Mouse (Mus musculus): Measurements from ENCODE around the gene Hikeshi. TPM values are rescaled to one million over a fixed set of nuclear protein-coding genes. Genes with fewer than 3 reads are reported as not detected.

Hikeshi gene
- total and polyA plus RNA-seq, 2 experiments from 2014 or later: 80.0 to 163 TPM

- Histone ChIP-seq H3K4me3 (ENCODE audit: low read depth, low read length) (no peak overlapping the region), H3K4me1 (ENCODE audit: insufficient read depth) (no peaks in the 10 kb centered on the region), H3K9me3 (ENCODE audit: low read length) (no peaks in the 10 kb centered on the region), H3K4me2 (ENCODE audit: low read depth) (no peak overlapping the region), H3K27ac (ENCODE audit: low read depth, low read length) (no peak overlapping the region), H3K27me3 (ENCODE audit: insufficient read depth, low read length) (no peaks in the 10 kb centered on the region), H3K9ac (no peak overlapping the region), H3K36me3 (ENCODE audit: insufficient read depth) (peaks cover 4% of the 10 kb centered on the region; the same call in 1 of the 2 replicates)
- no peak for TF ChIP-seq CTCF (IDR thresholded peaks at IDR 0.05; ENCODE audit: low read depth)
- peak; percentile 31 for DNase-seq
- whole genome bisulfite sequencing: 68% methylated on average over 3 of the region's 3 CpGs
- ATAC-seq: peak; percentile 61; the same call in 1 of the 2 replicates
Measured at GRCm38 (mm10) chr7:89913432-89914158, 27.4 kb downstream of the Hikeshi start.

DNA sequence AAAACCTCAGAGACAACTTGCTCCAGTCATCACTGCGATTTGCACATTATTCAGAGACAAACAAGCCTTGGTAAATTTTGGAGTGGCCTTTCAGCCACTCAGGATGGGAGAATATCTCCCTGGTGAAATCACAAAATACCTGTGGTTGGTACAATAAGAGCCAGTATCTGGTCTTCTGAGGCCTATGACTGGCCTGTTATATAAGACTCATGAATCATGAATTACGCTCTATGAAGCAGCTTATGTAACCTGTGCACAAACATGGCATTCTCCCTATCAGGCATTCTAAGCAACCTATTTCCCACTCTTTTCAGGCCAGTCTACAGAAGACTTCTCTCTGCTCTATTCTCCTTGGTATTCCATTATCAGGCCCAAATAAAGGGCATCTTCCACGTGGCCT lies 28.6 kb downstream of the Hikeshi start:
- no peaks in the 10 kb centered on the region for H3K27me3 ChIP-seq (ENCODE audit: insufficient read depth, low read length)
- H3K9me3 ChIP-seq (ENCODE audit: low read length): no peaks in the 10 kb centered on the region
- no peak overlapping the region for H3K27ac ChIP-seq (ENCODE audit: low read depth, low read length)
- DNase-seq (no peak), ATAC-seq (no peak)
- 93% methylated on average over 3 of the region's 3 CpGs for WGBS
- no peak overlapping the region for H3K9ac ChIP-seq
- TF ChIP-seq CTCF (IDR thresholded peaks at IDR 0.05; ENCODE audit: low read depth): no peak
- no peak overlapping the region for H3K4me2 ChIP-seq (ENCODE audit: low read depth)
- no peak overlapping the region for H3K4me3 ChIP-seq (ENCODE audit: low read depth, low read length)
- H3K36me3 ChIP-seq (ENCODE audit: insufficient read depth): peaks cover 4% of the 10 kb centered on the region; the same call in 1 of the 2 replicates
- no peaks in the 10 kb centered on the region for H3K4me1 ChIP-seq (ENCODE audit: insufficient read depth)

DNA sequence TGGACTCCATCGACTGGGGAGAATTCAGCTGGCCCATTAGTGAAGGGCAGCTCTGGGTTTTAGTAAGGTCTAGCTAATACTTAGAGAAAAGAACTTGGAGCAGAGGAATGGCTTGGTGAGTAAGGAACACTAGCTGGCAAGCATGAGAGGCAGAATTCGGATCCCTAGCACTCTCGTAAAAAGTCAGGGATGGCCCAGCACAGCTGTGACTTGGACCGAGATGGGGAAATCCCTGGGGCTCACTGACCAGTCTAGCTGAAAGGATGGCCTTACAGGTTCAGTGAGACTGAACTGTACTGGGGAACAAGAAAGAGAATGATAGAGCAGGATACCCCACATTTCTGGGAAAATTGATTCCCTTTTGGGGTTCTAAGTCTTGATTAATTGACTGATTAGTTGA lies 31.3 kb downstream of the Hikeshi start:
- no peak overlapping the region for H3K4me3 ChIP-seq (ENCODE audit: low read depth, low read length)
- 84% methylated on average over 4 of the region's 4 CpGs for WGBS
- H3K27ac ChIP-seq (ENCODE audit: low read depth, low read length): no peak overlapping the region
- H3K9ac ChIP-seq: no peak overlapping the region
- no peaks in the 10 kb centered on the region for H3K27me3 ChIP-seq (ENCODE audit: insufficient read depth, low read length)
- H3K4me1 ChIP-seq (ENCODE audit: insufficient read depth): no peaks in the 10 kb centered on the region
- no peak for DNase-seq
- ATAC-seq: no peak
- no peaks in the 10 kb centered on the region for H3K9me3 ChIP-seq (ENCODE audit: low read length)
- H3K36me3 ChIP-seq (ENCODE audit: insufficient read depth): 0 out of 2 replicates have a peak, but pooled peaks cover 3% of the 10 kb centered on the region
- H3K4me2 ChIP-seq (ENCODE audit: low read depth): no peak overlapping the region
- TF ChIP-seq CTCF (IDR thresholded peaks at IDR 0.05; ENCODE audit: low read depth): no peak

DNA sequence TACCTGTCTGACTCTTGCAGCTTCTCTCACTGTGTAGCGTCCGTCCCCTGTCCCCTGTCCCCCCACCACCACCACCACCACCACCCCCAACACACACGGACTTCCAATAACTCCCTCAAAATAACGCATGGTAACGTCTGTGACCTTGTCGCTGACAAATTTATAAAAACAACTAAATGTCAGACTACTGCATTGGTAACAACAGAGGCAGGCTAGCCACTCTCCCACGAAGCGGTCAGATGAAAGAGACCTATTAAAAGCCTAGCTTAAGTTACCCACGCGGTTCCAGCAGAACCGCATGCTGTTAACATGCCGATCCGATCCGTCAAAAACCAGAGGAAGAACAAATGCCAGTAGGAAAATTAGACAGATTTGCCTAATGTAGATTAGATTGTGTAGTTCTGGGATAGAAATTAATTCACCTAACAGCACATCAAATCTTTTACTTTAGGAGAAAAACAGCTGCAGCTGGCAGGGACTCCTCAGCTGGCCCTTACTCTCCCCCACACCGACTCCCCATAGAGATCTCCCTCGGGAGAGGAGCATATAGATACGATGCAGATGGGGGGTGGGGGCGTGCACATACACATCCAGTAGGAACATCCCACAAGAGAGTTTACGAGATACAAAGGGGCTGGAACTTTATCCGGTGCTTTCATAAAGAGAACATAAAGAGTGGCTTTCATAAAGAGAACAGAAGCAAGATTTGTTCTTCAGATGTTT lies 31.9 kb downstream of the Hikeshi start:
- H3K9me3 ChIP-seq (ENCODE audit: low read length): no peaks in the 10 kb centered on the region
- no peak for DNase-seq
- WGBS: 80% methylated on average over 20 of the region's 20 CpGs
- no peak for TF ChIP-seq CTCF (IDR thresholded peaks at IDR 0.05; ENCODE audit: low read depth)
- no peaks in the 10 kb centered on the region for H3K36me3 ChIP-seq (ENCODE audit: insufficient read depth)
- H3K4me2 ChIP-seq (ENCODE audit: low read depth): no peak overlapping the region
- no peak overlapping the region for H3K4me3 ChIP-seq (ENCODE audit: low read depth, low read length)
- no peak for ATAC-seq
- H3K27me3 ChIP-seq (ENCODE audit: insufficient read depth, low read length): no peaks in the 10 kb centered on the region
- no peak overlapping the region for H3K9ac ChIP-seq
- H3K4me1 ChIP-seq (ENCODE audit: insufficient read depth): no peaks in the 10 kb centered on the region
- no peak overlapping the region for H3K27ac ChIP-seq (ENCODE audit: low read depth, low read length)

DNA sequence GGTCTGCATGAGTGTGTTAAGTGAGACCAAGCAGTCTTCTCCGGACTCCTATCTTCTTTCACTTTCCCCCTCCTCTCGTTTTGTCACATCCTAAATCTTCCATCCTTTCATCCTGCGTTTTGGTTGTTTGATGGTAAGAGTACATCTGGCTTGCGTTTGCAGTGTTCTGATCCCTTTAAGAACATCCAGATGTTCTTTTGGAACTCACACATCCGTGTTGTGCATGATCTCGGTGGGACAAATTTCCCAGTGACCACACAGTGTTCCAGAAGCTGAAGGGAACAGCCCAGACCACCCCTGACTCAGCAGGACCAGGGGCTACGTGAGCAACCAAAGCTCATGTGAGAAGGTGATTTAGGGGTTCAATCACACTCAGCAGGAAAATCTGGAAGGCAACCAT lies 32.6 kb downstream of the Hikeshi start:
- H3K9me3 ChIP-seq (ENCODE audit: low read length): no peaks in the 10 kb centered on the region
- 72% methylated on average over 7 of the region's 7 CpGs for WGBS
- no peak overlapping the region for H3K27ac ChIP-seq (ENCODE audit: low read depth, low read length)
- no peaks in the 10 kb centered on the region for H3K36me3 ChIP-seq (ENCODE audit: insufficient read depth)
- H3K9ac ChIP-seq: no peak overlapping the region
- H3K27me3 ChIP-seq (ENCODE audit: insufficient read depth, low read length): no peaks in the 10 kb centered on the region
- DNase-seq (no peak), ATAC-seq (no peak)
- H3K4me1 ChIP-seq (ENCODE audit: insufficient read depth): 0 out of 2 replicates have a peak, but pooled peaks cover 4% of the 10 kb centered on the region
- TF ChIP-seq CTCF (IDR thresholded peaks at IDR 0.05; ENCODE audit: low read depth): no peak
- H3K4me2 ChIP-seq (ENCODE audit: low read depth): no peak overlapping the region
- no peak overlapping the region for H3K4me3 ChIP-seq (ENCODE audit: low read depth, low read length)

GRCm38 (mm10) chr7:89907950-89908349 lies 33.1 kb downstream of the Hikeshi start:
- Histone ChIP-seq H3K36me3 (ENCODE audit: insufficient read depth) (no peaks in the 10 kb centered on the region), H3K9me3 (ENCODE audit: low read length) (no peaks in the 10 kb centered on the region), H3K9ac (no peak overlapping the region), H3K4me2 (ENCODE audit: low read depth) (no peak overlapping the region), H3K4me1 (ENCODE audit: insufficient read depth) (0 out of 2 replicates have a peak, but pooled peaks cover 6% of the 10 kb centered on the region), H3K27me3 (ENCODE audit: insufficient read depth, low read length) (no peaks in the 10 kb centered on the region), H3K27ac (ENCODE audit: low read depth, low read length) (no peak overlapping the region), H3K4me3 (ENCODE audit: low read depth, low read length) (no peak overlapping the region)
- TF ChIP-seq CTCF (IDR thresholded peaks at IDR 0.05; ENCODE audit: low read depth): peak; percentile 89
- ATAC-seq (peak; percentile 55; the same call in 1 of the 2 replicates), DNase-seq (peak; percentile 84)
- WGBS: 18% methylated on average over 8 of the region's 8 CpGs

Measured in forebrain, postnatal 0 days (tissue).